Mouse (Mus musculus) C2C12 (cell line): ENCODE measurements at regions not wholly inside any gene's neighbourhood (a gene's known extent, or its start where the extent isn't known, plus 50 kb on each side); places are given as distances from the start of the nearest gene placed in this dataset.

ENCODE experiments used
- H3K27me3 ChIP-seq: one replicate; pipeline ENCODE4 v1.6.1; 2011; ENCODE audit not compliant: control insufficient read depth, insufficient read depth, insufficient read length
- H3K36me3 ChIP-seq: one replicate; pipeline ENCODE4 v1.6.1; 2011; ENCODE audit not compliant: control insufficient read depth, insufficient read depth
- H3K4me3 ChIP-seq: one replicate; pipeline ENCODE4 v1.5.1; 2011; ENCODE audit warnings: mild to moderate bottlenecking, control low read depth; ENCODE audit not compliant: poor library complexity, insufficient read depth, severe bottlenecking
- H3K79me2 ChIP-seq: one replicate; pipeline ENCODE4 v1.6.1; 2011; ENCODE audit not compliant: control insufficient read depth, insufficient read depth
- H3K79me3 ChIP-seq: one replicate; pipeline ENCODE4 v1.6.1; 2011; ENCODE audit warnings: low read depth, control low read depth
- H3ac ChIP-seq: one replicate; pipeline ENCODE3; 2011; ENCODE audit warnings: low read depth; ENCODE audit not compliant: control insufficient read depth, insufficient read length
- CEBPB ChIP-seq: IDR thresholded peaks from one replicate; pipeline ENCODE4 v1.6.1; 2011; ENCODE audit warnings: low read depth, mild to moderate bottlenecking, control low read depth, moderate library complexity
- CTCF ChIP-seq: IDR thresholded peaks from one replicate; pipeline ENCODE4 v1.5.1; 2011; ENCODE audit not compliant: control insufficient read depth, insufficient read depth, insufficient read length
- FOSL1 ChIP-seq: IDR thresholded peaks from one replicate; pipeline ENCODE4 v1.8.0; 2011; ENCODE audit warnings: mild to moderate bottlenecking, low read length; ENCODE audit not compliant: poor library complexity, insufficient read depth, severe bottlenecking
- MAX ChIP-seq: IDR thresholded peaks from one replicate; pipeline ENCODE4 v1.6.1; 2011; ENCODE audit warnings: mild to moderate bottlenecking, control low read depth
- MYOD1 ChIP-seq: IDR thresholded peaks from one replicate; pipeline ENCODE4 v1.6.1; 2011; ENCODE audit warnings: low read depth; ENCODE audit not compliant: control insufficient read depth, insufficient read length
- MYOG ChIP-seq: IDR thresholded peaks from one replicate; pipeline ENCODE4 v1.6.1; 2011; ENCODE audit not compliant: control insufficient read depth, insufficient read length; ENCODE audit errors: extremely low read depth
- USF1 ChIP-seq: IDR thresholded peaks from one replicate; pipeline ENCODE4 v1.6.1; 2011; ENCODE audit warnings: low read depth, mild to moderate bottlenecking, control low read depth, moderate library complexity

DNA sequence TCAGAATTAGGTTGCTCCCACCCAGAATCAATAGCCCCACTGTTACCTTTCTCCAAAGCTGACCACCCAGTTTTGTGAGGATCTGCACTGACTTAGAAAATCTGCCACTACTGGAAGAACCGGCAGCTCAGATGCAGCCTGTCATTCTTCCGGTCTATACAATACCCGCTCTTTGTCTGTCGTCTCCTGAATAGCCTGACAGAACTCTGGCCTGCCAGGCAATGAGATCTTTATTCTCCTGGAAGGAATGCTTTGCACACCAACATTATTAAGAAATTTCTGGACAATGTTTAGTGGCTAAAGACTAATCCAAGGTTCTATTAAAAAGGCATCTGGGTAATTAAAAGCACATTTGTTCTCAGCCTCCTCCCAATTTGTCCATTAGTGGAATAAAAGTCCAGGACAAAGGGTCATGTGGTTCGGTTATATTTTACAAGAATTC is 2232.0 kb downstream of the 4930444P10Rik start:
- Histone ChIP-seq H3ac (no peak overlapping the region), H3K79me3 (no peaks in the 10 kb centered on the region), H3K79me2 (no peaks in the 10 kb centered on the region), H3K27me3 (no peaks in the 10 kb centered on the region), H3K36me3 (no peaks in the 10 kb centered on the region), H3K4me3 (no peak overlapping the region)
- no peak for TF ChIP-seq CTCF
- TF ChIP-seq MYOD1: no peak
- TF ChIP-seq MAX: no peak
- no peak for TF ChIP-seq MYOG
- no peak for TF ChIP-seq FOSL1
- TF ChIP-seq CEBPB: no peak
- no peak for TF ChIP-seq USF1

DNA sequence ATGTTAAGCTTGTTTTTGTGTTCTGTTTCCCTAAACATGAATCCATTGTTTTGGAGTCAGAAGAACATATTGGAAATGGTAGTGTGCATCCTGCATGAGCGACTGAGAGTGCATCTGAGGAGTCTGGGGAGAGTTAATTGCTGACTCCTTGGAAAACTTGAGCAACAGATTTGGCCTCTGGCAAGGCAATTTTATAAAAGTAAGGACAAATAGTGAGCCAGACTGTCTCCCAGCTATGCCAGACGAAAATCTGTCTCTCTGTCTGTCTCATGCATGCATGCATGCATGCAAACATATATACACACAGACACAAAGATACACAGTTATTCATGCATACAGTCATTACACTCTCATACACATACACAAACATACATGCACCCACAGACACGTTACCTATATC is 2232.7 kb downstream of the 4930444P10Rik start:
- TF ChIP-seq FOSL1 (no peak), MYOG (no peak), CEBPB (no peak), MAX (no peak), MYOD1 (no peak), USF1 (no peak), CTCF (no peak)
- no peaks in the 10 kb centered on the region for H3K79me2 ChIP-seq

DNA sequence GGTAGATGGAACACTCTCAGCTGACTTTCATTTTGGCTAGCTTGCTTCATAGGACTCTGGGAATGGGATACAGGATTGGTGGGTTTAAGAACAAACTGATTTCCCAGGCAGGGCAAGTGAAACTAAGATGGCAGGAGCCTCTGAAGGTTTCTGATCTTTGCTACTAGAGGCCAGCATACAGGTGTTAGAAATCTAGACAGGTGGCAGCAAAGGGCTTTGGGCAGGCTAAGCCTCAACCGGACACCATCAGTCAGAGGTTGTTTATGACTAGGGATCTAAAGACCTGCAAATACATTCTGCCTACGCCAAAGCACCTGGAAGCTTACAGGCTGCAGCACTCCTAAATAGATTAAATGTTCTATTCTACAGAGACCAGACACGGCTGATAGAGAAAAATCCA is 2233.4 kb downstream of the 4930444P10Rik start:
- Histone ChIP-seq H3K4me3 (no peak overlapping the region), H3K79me3 (no peaks in the 10 kb centered on the region), H3K27me3 (no peaks in the 10 kb centered on the region), H3K36me3 (no peaks in the 10 kb centered on the region), H3ac (no peak overlapping the region), H3K79me2 (no peaks in the 10 kb centered on the region)
- TF ChIP-seq MAX: no peak
- no peak for TF ChIP-seq MYOG
- TF ChIP-seq FOSL1: no peak
- TF ChIP-seq CEBPB: no peak
- TF ChIP-seq USF1: no peak

More for the DNA sequence above, 2232.7 kb downstream of the 4930444P10Rik start:
- Histone ChIP-seq H3ac (no peak overlapping the region), H3K79me3 (no peaks in the 10 kb centered on the region), H3K36me3 (no peaks in the 10 kb centered on the region), H3K4me3 (no peak overlapping the region), H3K27me3 (no peaks in the 10 kb centered on the region)

DNA sequence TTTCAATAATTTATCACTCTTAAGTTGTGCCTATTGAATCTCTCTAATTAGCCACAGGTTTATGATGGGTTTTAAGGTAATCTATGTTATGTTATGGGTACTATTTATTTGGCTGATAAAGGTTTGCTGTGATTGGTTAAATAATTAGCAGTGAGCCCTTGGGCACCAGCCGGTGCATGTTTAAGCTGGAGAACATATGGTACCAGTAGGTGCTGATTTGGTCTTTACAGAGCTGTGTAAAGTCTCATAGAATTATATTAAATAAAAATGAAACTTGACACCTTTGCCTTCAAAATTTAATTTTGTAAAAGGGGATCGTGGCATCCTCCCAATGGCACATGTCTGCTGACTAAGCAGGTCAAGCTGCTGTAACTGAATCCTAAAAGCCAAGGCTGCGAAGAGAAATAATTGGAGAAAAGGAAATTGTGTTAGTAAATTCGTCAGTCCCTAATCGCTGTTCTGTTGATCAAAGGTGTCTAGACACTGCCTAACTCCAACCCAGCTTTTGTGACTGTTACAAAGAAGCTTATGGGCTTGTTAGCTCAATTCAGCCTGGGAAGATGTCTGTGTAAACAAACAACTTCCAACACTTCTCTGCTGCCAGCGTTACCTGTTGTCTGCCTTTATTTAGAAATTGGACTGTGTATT is 2234.6 kb downstream of the 4930444P10Rik start:
- H3K79me2 ChIP-seq: no peaks in the 10 kb centered on the region
- H3K27me3 ChIP-seq: no peaks in the 10 kb centered on the region
- no peak overlapping the region for H3K4me3 ChIP-seq
- H3ac ChIP-seq: no peak overlapping the region
- H3K79me3 ChIP-seq: no peaks in the 10 kb centered on the region
- no peak for TF ChIP-seq FOSL1
- no peak for TF ChIP-seq MYOD1
- TF ChIP-seq MYOG: no peak
- no peak for TF ChIP-seq MAX
- TF ChIP-seq CEBPB: no peak
- TF ChIP-seq CTCF: no peak
- TF ChIP-seq USF1: no peak
- no peaks in the 10 kb centered on the region for H3K36me3 ChIP-seq

DNA sequence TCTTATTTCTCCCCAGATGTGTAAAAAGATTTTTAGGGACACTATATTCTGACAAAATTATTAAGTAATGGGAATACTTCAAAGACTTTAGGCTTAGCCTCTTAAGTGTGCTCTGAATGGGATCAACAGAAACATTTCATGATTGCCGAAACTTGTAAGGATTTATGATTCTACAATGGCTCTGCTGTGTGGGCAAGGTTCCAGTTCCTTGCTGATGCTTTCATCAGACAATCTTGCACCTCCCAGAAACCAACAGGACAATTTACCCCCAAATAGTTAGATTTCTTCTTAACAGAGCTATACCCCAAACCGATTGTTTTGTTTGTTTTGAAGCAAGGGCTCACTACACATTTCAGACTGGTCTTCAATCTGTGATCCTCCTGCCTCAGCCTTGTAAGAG is 2236.1 kb downstream of the 4930444P10Rik start:
- no peaks in the 10 kb centered on the region for H3K79me2 ChIP-seq
- no peaks in the 10 kb centered on the region for H3K27me3 ChIP-seq
- no peak overlapping the region for H3ac ChIP-seq
- no peaks in the 10 kb centered on the region for H3K79me3 ChIP-seq
- H3K4me3 ChIP-seq: no peak overlapping the region
- TF ChIP-seq CTCF (no peak), CEBPB (no peak), FOSL1 (no peak), USF1 (no peak), MAX (no peak), MYOD1 (no peak), MYOG (no peak)
- H3K36me3 ChIP-seq: no peaks in the 10 kb centered on the region

DNA sequence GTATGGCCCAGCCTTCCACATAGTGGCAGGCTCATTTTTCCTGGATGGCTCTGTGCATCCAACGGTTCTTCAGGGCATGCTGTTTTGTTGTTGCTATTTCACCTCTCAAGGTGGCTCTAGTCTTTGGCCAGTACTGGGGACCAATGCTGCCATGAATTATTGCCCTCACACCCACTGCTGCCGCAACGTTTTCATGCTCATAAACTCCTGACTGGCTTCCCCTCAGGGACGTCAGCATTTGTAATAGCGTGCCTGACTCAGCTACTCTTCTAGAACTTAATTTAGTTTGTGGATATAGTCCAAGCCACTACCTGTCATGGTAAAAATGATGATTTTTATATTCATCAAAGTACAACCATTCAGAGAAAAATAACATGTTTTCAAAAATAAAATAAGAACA is 2242.0 kb downstream of the 4930444P10Rik start:
- H3K4me3 ChIP-seq: no peak overlapping the region
- H3K79me3 ChIP-seq: no peaks in the 10 kb centered on the region
- no peaks in the 10 kb centered on the region for H3K36me3 ChIP-seq
- H3ac ChIP-seq: no peak overlapping the region
- H3K79me2 ChIP-seq: no peaks in the 10 kb centered on the region
- no peak for TF ChIP-seq FOSL1
- TF ChIP-seq USF1: no peak
- TF ChIP-seq CTCF: no peak
- no peak for TF ChIP-seq MYOG
- no peak for TF ChIP-seq CEBPB
- TF ChIP-seq MAX: no peak
- no peaks in the 10 kb centered on the region for H3K27me3 ChIP-seq
